Mouse (Mus musculus) monocyte, adult 5-6 weeks (primary cell): ENCODE data around the gene Ghrh. TPM values are rescaled to one million over a fixed set of nuclear protein-coding genes. Genes with fewer than 3 reads are reported as not detected.

Source experiments
- total RNA-seq: library from RNA; stranded (forward); fragments of 200-1000, 200-491, 200-594 nt; gene quantifications from 3 replicates; pipeline ENCODE4 v1.2.3, GENCODE M21; 2017

The Ghrh gene
- total RNA-seq, 1 experiment from 2014 or later: not detected

Other genes with a start within 250 kb of the Ghrh start
- 1,089 to 1,183 TPM (median 1,123 TPM) in 3 replicates for gene Samhd1, start 212.2 kb downstream of the Ghrh start, total RNA-seq
- 30.9 to 49.8 TPM (median 34.4 TPM) in 3 replicates for gene Rbl1, start 143.0 kb downstream of the Ghrh start, total RNA-seq
- gene Rpn2, start 68.5 kb downstream of the Ghrh start, total RNA-seq: 116 to 132 TPM (median 127 TPM) in 3 replicates
- not detected in 3 replicates for gene Mroh8, start 68.0 kb downstream of the Ghrh start, total RNA-seq
- 10.4 to 20.2 TPM (median 14.3 TPM) in 3 replicates for gene Manbal, start 20.1 kb upstream of the Ghrh start, total RNA-seq
- gene Src, start 70.9 kb upstream of the Ghrh start, total RNA-seq: 0.29 to 0.39 TPM (median 0.32 TPM) in 3 replicates
- 0.85 to 2.6 TPM in 2 of 3 replicates, not detected in the other for gene Nnat, start 212.6 kb upstream of the Ghrh start, total RNA-seq
- gene Blcap, start 223.8 kb upstream of the Ghrh start, total RNA-seq: 8.2 to 31.0 TPM (median 23.0 TPM) in 3 replicates